Mouse (Mus musculus) cerebellum, adult 18-20 months (tissue): ENCODE measurements around the gene Foxm1.
"Not testable (repeated sequence)": the region's sequence is repeated elsewhere in the genome, so short reads cannot be mapped to it uniquely, and the experiment has no call there.

Experiments used
- DNase-seq, 2 experiments: peaks; one replicate each; pipeline ENCODE4 v3.0.0; 2021

The Foxm1 gene

GRCm38 (mm10) chr6:128376371-128377085 is 13.8 kb downstream of the Foxm1 start:
- DNase-seq, result no peak

DNA sequence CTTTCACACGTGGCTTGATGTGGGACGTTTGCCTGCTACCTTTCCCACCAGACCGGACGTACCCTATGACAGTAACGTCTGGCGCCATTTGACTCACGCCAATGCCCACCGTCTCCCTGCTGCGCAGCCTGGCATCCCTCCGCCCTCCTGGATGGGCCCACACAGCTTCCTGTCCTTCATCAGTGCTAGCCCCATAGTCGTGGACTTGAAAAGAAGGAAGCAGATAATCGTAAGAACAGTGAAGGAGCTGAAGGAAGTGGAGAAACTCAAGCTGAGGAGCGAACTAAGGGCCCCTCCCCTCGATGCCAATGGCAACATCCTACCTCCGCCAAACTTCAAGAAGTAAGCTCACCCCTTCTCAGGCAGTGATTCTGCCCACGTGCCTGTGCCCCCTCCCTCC is 16.9 kb downstream of the Foxm1 start:
- no peak for DNase-seq

GRCm38 (mm10) chr6:128380594-128381167 is 17.9 kb downstream of the Foxm1 start:
- DNase-seq, result not testable (repeated sequence)

DNA sequence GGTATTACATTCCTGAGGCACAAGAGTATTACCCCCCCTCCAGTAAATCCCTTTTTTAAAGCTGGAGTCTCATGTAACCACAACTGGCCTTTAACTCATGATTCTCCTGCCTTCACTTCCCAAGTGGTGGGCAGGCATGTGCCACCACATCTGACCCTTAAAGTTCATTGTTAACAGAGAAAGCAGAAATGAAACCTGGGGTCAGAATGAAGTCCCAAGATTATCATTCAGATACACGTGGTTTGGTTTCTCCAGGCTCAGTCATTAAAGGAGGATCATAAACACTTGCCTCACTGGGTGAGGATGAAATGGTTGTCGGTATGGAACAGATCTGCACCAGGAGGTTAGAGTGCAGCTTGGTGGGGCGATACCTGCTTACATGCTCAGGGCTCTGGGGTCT is 18.5 kb downstream of the Foxm1 start:
- DNase-seq, result no peak

DNA sequence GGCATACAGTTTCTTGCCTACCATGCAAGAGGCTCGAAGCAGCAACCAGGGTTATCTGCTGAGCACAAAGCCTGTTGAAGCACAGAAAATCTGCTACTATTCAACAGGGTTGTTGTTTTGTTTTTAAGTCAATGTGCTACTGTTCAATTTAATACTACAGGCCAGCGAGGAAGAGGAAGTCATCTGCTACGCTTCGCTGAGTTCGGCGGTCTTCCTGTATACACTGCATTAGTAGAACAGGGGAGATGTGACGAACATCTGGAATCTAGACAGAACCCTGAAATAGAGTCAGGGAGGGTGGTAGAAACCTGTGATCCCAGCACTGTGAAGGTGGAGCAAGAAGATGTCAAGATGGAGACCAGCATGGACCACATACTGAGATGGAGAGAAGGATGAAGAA is 21.0 kb downstream of the Foxm1 start:
- no peak for DNase-seq

DNA sequence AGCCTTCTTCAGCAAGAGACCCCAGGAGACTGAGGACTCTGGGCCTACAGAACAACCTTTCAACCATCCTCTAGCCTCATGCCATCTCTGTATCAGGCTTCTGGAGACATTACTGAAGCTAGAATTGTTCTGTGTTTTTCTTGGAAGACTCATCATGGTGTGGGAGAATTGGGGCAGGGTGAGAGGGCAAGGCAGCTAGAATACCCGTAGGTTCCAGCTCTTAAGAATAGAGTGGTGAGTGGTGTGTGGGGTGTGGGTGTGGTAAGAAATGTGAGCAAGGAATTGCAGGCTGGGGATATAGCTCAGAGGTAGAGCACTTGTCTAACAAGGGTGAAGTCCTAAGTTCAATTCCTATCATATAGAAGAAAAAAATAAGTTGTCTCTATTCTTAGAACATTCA is 22.3 kb downstream of the Foxm1 start:
- no peak for DNase-seq

DNA sequence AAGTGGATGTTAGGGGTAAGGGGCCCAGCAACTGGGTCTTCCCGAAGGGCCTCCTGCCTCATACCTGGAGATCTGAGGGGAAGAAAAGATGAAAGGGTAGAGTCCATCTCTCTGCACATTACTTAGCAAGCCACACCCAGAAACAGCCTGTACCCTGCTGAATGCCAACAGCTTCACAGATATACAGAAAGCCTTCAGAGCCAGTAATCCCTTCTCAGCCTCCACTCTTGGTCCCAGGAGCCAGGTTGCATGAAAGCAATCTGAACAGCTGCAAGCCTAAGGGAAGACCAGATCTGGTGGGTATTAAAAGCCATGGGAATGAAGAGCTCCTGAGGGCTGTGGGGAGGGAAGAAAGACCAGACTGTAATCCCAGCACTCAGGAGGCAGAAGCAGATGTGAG is 26.4 kb downstream of the Foxm1 start:
- no peak for DNase-seq

DNA sequence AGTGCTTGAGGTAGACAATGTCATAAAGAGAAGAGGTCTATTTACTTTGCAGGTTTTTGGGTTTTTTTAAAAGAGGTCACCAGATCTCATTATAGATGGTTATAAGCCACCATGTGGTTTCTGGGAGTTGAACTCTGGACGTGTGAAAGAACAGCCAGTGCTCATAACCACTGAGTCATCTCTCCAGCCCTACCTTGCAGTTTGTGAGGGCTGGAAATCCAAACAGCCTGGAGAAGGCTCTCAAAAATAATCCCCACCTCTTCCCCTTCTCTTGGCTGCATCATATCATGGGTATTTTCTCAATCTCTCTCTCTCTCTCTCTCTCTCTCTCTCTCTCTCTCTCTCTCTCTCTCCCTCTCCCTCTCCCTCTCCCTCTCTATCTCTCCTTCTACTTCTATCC is 27.9 kb downstream of the Foxm1 start:
- DNase-seq, result no peak

DNA sequence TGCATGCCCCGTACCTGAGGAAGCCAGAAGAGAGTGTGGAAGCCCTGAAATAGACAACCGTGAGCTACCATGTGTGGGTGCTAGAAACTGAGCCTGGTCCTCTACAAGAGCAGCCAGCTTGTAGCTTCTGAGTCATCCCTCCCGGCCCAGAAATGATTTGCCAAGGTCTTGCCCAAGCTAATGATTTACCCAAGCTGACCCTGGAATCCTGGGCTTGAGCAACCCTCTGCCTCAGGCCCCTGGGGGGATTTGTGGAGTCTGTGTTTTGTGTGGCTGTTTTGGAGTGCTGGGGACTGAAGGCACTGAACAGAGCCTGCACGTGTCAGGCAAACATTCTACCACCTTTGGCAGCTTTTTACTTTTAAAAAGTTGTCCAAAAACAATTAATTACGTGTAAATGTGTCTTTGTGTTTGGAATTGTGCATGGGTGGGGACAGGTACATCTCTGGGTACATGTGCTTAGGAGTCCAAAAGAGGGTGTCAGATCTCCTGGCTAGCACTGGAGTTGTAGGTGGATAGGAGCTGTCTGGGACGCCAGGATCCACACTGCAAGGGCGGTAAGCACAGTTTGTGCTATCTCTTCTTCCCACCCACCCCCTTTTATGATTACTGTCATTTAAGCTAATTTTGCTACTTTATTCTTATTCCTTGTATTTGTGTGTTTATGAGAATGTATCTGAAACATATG is 35.0 kb downstream of the Foxm1 start:
- no peak for DNase-seq

DNA sequence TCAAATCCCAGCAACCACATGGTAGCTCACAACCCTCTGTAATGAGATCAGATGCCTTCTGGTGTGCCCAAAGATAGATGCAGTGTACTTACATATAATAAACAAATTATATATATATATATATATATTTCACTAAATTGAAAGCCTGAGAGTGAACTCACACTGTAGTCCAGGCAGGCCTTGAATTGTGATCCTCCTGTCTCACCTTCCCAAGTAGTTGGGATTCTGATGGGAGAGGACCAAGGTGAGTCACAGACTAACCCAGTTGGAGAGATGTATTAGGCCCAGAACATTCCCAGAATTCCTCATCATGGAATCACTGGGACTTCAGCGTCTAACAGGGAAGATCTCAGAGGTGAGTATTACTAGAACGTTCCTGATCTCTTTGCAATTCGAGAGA is 36.2 kb downstream of the Foxm1 start, which contains the start of gene Nrip2:
Gene Nrip2 (plus strand): TSS at position 301 of the 400 bp plus-strand sequence.
- DNase-seq, result no peak

DNA sequence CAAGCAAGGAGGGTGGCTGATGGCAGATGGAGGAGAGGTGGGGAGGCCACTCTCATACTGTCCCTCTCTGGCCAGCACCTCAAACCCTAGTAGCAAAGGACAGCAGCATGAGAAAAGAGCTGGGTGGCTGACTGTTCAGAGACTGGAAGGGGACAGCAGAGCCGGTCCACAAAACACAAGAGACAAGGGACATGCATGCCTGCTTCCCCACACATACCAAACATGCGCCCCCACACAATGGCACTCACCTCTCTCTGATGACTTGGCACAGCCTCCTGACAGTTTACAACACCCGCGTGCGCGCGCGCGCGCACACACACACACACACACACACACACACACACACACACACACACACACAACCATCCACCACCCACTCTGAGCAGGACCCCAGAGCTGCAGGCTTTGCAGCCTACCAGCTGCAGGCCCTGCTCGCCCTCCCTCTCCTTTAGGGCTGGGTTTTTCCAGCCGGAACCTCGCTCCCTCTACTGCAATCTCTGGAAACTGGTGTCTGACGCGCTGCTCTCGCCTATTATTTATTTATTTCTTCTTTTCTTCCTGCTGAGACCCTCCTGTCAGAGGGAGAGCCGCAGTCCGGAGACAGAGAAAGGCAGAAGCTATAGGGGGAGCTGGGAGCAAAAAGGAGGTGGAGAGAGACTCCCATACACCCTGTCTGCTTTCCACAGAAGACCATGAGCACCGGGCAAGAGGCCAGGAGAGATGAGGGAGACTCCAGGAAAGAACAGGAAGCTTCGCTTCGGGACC is 36.8 kb downstream of the Foxm1 start:
- peak; percentile 73 to 81 for DNase-seq

DNA sequence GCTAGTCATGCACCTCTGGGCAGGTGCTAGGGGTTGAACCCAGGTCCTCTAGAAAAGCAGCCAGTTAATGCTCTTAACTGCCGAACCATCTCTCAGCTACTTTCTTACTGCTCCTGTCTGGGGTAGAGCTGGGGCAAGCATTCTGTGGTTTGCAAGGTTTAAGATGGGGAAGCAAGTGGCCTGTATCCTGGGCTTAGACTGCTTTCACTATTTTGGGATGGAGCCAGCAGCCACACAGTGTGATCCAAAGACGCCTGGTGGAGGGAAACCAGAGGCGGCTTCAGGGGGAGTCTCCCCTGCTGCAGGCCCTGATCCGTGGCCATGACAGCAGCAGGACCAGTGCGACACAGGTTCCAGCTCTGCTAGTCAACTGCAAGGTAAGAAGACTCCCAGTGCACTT is 41.9 kb downstream of the Foxm1 start:
- no peak for DNase-seq

GRCm38 (mm10) chr6:128408544-128409125 is 45.9 kb downstream of the Foxm1 start:
- DNase-seq, result no peak

DNA sequence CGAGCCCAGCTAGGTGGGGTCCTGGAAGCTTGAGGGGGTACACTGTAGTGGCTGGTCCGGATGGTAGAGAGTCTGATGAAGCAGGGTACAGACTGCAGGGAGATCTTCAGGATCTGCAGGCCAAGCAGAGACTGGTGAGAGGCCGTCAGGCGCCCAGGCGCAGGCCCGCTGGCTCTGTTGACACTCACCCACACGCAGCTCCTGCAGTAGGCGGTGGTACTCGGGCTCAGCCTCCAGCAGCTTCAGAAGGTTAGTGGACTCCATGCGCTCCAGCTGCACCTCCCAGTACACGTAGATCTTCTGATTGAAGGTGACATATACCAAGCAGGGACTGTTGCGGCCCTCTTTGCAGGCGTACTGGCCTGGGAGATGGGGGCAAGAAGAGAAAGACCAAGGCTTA is 47.5 kb downstream of the Foxm1 start:
- no peak for DNase-seq

DNA sequence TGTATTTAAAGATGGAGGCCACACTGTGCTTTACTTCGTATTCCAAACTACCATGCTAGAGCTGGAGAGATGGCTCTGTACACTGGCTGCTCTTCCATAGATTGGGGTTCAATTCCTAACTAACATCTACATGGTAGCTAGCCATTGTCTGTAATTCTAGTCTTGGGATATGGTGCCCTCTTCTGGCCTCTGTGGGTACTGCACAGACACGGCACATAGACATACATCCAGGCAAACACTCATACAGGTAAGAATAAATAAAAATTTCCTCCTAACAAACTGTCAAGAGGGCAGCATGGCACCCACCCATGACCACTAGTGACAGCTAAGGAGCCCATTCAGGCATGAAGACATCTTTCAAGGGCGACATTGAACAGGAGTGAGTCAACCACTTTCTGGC is 48.3 kb downstream of the Foxm1 start:
- peak; percentile 78 to 87 for DNase-seq

DNA sequence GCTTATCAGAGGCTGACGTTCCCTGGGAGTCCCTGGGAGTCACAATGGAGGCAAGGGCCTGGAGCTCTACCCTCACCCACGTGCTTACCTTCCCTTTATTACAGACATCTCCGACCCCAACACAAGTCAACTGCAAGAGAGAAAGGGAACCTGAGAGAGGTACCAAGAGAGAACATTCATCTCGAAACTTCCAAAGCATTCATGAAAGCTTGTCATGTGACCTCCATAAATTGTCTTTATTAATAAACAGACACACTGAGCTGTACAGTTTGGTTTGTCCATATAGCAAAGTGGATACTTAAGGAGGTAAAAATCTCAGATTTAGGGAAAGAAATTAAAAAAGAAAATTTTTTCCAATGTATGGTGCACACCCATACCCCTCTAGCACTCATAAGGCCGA is 53.4 kb downstream of the Foxm1 start:
- no peak for DNase-seq

DNA sequence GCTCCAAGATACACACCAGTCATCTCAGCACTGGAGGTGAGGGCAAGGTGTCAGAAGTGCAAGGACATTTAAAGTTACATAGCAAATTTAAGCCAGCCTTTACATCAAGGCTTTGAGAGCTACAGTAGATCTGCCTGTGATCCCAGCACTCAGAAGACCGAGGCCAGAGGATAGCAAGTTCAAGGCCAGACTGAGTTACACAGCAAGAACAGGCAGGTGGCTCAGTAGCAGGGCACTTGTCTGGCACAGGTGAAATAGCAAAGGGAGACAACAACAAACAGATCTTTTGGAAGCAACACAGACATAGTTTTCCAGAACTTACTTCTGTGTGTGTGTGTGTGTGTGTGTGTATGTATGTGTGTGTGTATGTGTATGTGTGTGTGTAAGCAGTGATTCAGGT is 55.3 kb downstream of the Foxm1 start:
- no peak for DNase-seq

DNA sequence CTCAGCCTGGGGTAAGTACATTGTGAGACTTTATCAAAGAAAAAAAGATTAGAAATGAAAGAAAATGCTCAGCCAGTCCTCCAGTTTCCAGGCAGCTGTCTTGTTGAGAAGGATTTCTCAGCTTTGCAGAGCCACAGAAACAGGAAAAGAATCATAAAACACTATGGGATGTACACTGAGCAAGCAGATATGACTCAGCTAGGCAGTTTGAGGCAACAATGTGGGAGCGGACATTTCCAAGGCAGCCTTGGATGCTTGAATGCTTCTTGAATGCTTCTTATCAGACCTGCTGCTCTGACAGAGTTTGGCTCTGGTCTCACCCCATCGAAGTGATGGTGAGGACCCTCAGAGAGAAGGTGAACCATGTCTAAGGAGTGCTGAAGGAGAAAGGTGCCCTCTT is 58.3 kb downstream of the Foxm1 start:
- no peak for DNase-seq

- no peak for DNase-seq
Measured at GRCm38 (mm10) chr6:128421480-128421879, 58.7 kb downstream of the Foxm1 start.

GRCm38 (mm10) chr6:128423496-128424268 is 60.9 kb downstream of the Foxm1 start:
- peak; percentile 31 to 44 for DNase-seq

DNA sequence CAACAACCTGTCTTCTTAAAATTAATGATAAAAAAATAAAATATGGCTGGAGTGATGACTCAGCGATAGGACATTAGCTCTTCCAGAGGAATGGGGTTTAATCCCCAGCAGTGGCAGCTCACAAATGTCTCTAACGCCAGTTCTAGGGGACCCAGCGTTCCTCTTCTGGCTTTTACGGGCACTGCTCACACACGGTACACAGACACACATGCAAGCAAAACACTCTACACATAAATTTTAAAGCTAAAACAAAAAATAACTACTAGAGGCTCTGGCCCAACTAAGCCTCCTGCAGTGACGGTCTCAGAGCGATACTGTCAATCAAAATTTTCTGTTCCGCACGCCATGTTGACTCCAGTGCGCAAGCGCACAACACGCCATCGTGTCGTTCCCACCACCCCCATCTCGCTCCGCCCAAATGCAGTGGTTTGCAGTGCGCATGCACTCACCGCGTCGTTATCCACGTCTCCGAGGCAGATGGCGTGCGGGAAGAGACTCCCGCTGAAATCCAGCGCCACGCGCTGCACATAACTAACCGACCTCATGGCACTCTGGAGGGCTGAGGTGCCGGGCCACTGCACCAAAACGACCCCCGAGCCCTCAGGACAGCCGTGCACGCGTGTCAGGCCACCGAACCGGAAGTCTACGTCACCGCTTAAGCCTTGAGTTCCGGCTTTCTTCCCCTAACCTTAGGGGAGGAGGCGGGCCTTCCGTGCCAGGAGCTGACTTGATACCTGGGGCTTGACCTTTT is 61.7 kb downstream of the Foxm1 start, which contains the start of gene Itfg2:
Gene Itfg2 (minus strand): TSS at position 663 of the 751 bp plus-strand sequence.
- peak; percentile 96 to 98 for DNase-seq
